Mouse (Mus musculus) brain, adult 2 months (tissue): ENCODE data around the gene Slc41a1.

ENCODE experiments used
- DNase-seq: peaks from one replicate; pipeline ENCODE4 v3.0.0; 2011; ENCODE audit warnings: low read depth, low spot score

Slc41a1 gene

GRCm38 (mm10) chr1:131886641-131887040, 59.3 kb downstream of the Slc41a1 start:
- DNase-seq = peak; percentile 70

- DNase-seq = no peak
Observed at GRCm38 (mm10) chr1:131890043-131890658, 62.9 kb downstream of the Slc41a1 start.

- DNase-seq = no peak
Observed at GRCm38 (mm10) chr1:131891436-131891835, 64.1 kb downstream of the Slc41a1 start.
